Mouse (Mus musculus) ES-Bruce4 (cell line): ENCODE results near the gene 5330417H12Rik.

ENCODE experiments used
- CTCF ChIP-seq: IDR thresholded peaks from one replicate; pipeline ENCODE4 v1.8.1; 2011; ENCODE audit warnings: low read depth, low read length
- POLR2A ChIP-seq: IDR thresholded peaks from one replicate; pipeline ENCODE4 v1.8.1; 2011; ENCODE audit warnings: low read length; ENCODE audit not compliant: insufficient read depth

- no peak for TF ChIP-seq CTCF
- TF ChIP-seq POLR2A: no peak
Measured at GRCm38 (mm10) chr7:107648937-107649688, 24.2 kb upstream of the 5330417H12Rik start.
